Comparison of ENCODE assay signal across 21 mouse cellular contexts in the genomic region with DNA sequence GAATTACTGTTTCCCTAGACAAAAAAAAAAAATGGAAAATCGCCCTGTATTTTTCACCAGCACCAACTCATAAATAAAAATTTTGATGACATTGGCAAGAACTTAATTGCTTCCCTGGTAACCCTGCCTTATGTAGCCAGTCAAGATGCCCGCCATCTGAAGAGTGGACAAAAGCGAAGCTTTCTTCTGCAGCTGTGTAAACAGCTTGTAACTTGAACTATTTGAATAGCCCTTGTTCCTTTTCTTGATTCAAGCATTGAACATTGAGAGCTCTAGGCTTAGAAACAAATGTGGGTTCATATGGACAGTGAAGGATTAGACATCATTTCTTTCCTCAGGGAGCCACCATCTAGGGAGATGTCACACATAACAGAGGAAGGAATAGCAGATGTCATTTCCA.
"Had no signal": no experiment of that assay in that cellular context is flagged by ENCODE, and none has a peak within 500 bp of the region (broad histone marks: within the 10 kb centered on the region; RNA-seq: fewer than 3 reads in every experiment).

No protein-coding gene starts in this region.

- ATAC-seq: intestine, postnatal 0 days; liver, embryonic 12.5 days; midbrain, embryonic 15.5 days had no signal

- H3K9me3 ChIP-seq: limb, embryonic 10.5 days; limb, embryonic 13.5 days; liver, embryonic 12.5 days; liver, embryonic 15.5 days; midbrain, embryonic 12.5 days; midbrain, embryonic 15.5 days; neural tube, embryonic 13.5 days; stomach, embryonic 15.5 days had no signal

- H3K36me3 ChIP-seq: limb, embryonic 10.5 days; limb, embryonic 13.5 days; liver, embryonic 12.5 days; liver, embryonic 15.5 days; midbrain, embryonic 12.5 days; midbrain, embryonic 15.5 days; neural tube, embryonic 13.5 days; stomach, embryonic 15.5 days had no signal

- H3K4me2 ChIP-seq: limb, embryonic 13.5 days; liver, embryonic 12.5 days; liver, embryonic 15.5 days; midbrain, embryonic 12.5 days; midbrain, embryonic 15.5 days; neural tube, embryonic 13.5 days; stomach, embryonic 15.5 days had no signal

- DNase-seq: kidney, adult 2 months; kidney, postnatal 25 days; layer of hippocampus, adult 9-11 months; liver; retina, postnatal 1 day; right cerebral cortex, postnatal 25 days; spleen, adult 18-20 months; thymus, postnatal 25 days had no signal

- H3K9ac ChIP-seq: limb, embryonic 13.5 days; liver, embryonic 12.5 days; liver, embryonic 15.5 days; midbrain, embryonic 12.5 days; midbrain, embryonic 15.5 days; neural tube, embryonic 13.5 days; stomach, embryonic 15.5 days had no signal

- H3K27ac ChIP-seq: kidney, postnatal 0 days; layer of hippocampus, adult 2 months; limb, embryonic 10.5 days; limb, embryonic 13.5 days; liver, embryonic 12.5 days; liver, embryonic 15.5 days; macrophage; midbrain, embryonic 12.5 days; midbrain, embryonic 15.5 days; neural tube, embryonic 13.5 days; stomach, embryonic 15.5 days had no signal

- H3K27me3 ChIP-seq: limb, embryonic 13.5 days; liver, embryonic 12.5 days; liver, embryonic 15.5 days; midbrain, embryonic 12.5 days; midbrain, embryonic 15.5 days; neural tube, embryonic 13.5 days; stomach, embryonic 15.5 days had no signal

- H3K4me3 ChIP-seq: layer of hippocampus, adult 2 months; limb, embryonic 10.5 days; limb, embryonic 13.5 days; liver, embryonic 12.5 days; liver, embryonic 15.5 days; midbrain, embryonic 12.5 days; midbrain, embryonic 15.5 days; myocyte; neural tube, embryonic 13.5 days; stomach, embryonic 15.5 days had no signal

- H3K4me1 ChIP-seq: limb, embryonic 13.5 days; liver, embryonic 12.5 days; liver, embryonic 15.5 days; midbrain, embryonic 12.5 days; midbrain, embryonic 15.5 days; neural tube, embryonic 13.5 days; stomach, embryonic 15.5 days had no signal
